9 mouse cellular contexts compared by ENCODE assay signal in genomic region chr15:5236538-5236937, GRCm38 (mm10). TPM values are rescaled to one million over a fixed set of nuclear protein-coding genes. Genes with fewer than 3 reads are reported as not detected.
DNase-seq lines count a peak whose midpoint lies in the region; ATAC-seq lines count a peak whose summit lies in the region.
"Had no signal": no experiment of that assay in that cellular context is flagged by ENCODE, and none has a peak within 500 bp of the region (broad histone marks: within the 10 kb centered on the region; RNA-seq: fewer than 3 reads in every experiment).

No protein-coding gene starts in this region.

- no peaks in the 10 kb centered on the region for H3K36me3 ChIP-seq in heart, embryonic 12.5 days
- 0 out of 2 replicates have a peak, but pooled peaks cover 5% of the 10 kb centered on the region for H3K36me3 ChIP-seq in liver, embryonic 15.5 days (replicated peaks)
- H3K36me3 ChIP-seq in neural tube, embryonic 11.5 days (ENCODE audit: control insufficient read depth, insufficient read depth, low read length), result no peaks in the 10 kb centered on the region
- H3K36me3 ChIP-seq: embryonic facial prominence, embryonic 15.5 days had no signal

- no peak overlapping the region for H3K27ac ChIP-seq in heart, embryonic 12.5 days (ENCODE audit: poor library complexity, severe bottlenecking)
- H3K27ac ChIP-seq in liver, embryonic 15.5 days (replicated peaks), result no peak overlapping the region
- no peak overlapping the region for H3K27ac ChIP-seq in neural tube, embryonic 11.5 days (ENCODE audit: low read depth, low read length)
- H3K27ac ChIP-seq: embryonic facial prominence, embryonic 15.5 days had no signal

- no peak overlapping the region for H3K9ac ChIP-seq in heart, embryonic 12.5 days
- H3K9ac ChIP-seq in liver, embryonic 15.5 days, result no peak overlapping the region
- H3K9ac ChIP-seq in neural tube, embryonic 11.5 days (ENCODE audit: low read length), result no peak overlapping the region
- H3K9ac ChIP-seq: embryonic facial prominence, embryonic 15.5 days had no signal

- no peak overlapping the region for H3K4me2 ChIP-seq in heart, embryonic 12.5 days
- no peak overlapping the region for H3K4me2 ChIP-seq in liver, embryonic 15.5 days
- no peak overlapping the region for H3K4me2 ChIP-seq in neural tube, embryonic 11.5 days (ENCODE audit: low read depth)
- H3K4me2 ChIP-seq: embryonic facial prominence, embryonic 15.5 days had no signal

- H3K27me3 ChIP-seq in heart, embryonic 12.5 days (replicated peaks), result no peaks in the 10 kb centered on the region
- no peaks in the 10 kb centered on the region for H3K27me3 ChIP-seq in liver, embryonic 15.5 days
- H3K27me3 ChIP-seq in neural tube, embryonic 11.5 days (ENCODE audit: control insufficient read depth, insufficient read depth, low read length), result no peaks in the 10 kb centered on the region

- ATAC-seq in heart, embryonic 12.5 days (ENCODE audit: insufficient number of reproducible peaks, low FRiP score), result peak; percentile 79; the same call in 1 of the 2 replicates
- ATAC-seq in liver, embryonic 15.5 days (ENCODE audit: insufficient read depth), result peak; percentile 49; the same call in 1 of the 2 replicates
- ATAC-seq in neural tube, embryonic 11.5 days (ENCODE audit: insufficient read depth, low FRiP score, low TSS enrichment), result peak; percentile 68; the same call in 1 of the 2 replicates

- DNase-seq in CD4-positive helper T cell, adult 2 months (ENCODE audit: low read depth, low spot score), result peak; percentile 87
- DNase-seq in adrenal gland, postnatal 14 days, result peak; percentile 89
- peak; percentile 66 for DNase-seq in embryo, embryonic 11.5 days (ENCODE audit: low read depth, low spot score)
- DNase-seq in kidney, postnatal 10 days, result peak; percentile 92
- DNase-seq in neural tube, embryonic 11.5 days (ENCODE audit: low spot score), result peak; percentile 70
- peak; percentile 43 for DNase-seq in telencephalon, adult 2 months (ENCODE audit: low read depth, low spot score)

- H3K4me1 ChIP-seq in heart, embryonic 12.5 days (replicated peaks), result peaks cover 17% of the 10 kb centered on the region; the same call in 1 of the 2 replicates
- H3K4me1 ChIP-seq in liver, embryonic 15.5 days (replicated peaks), result peaks cover 45% of the 10 kb centered on the region
- no peaks in the 10 kb centered on the region for H3K4me1 ChIP-seq in neural tube, embryonic 11.5 days (ENCODE audit: control insufficient read depth, insufficient read depth, low read length)
- H3K4me1 ChIP-seq: embryonic facial prominence, embryonic 15.5 days had no signal

- H3K4me3 ChIP-seq in heart, embryonic 12.5 days, result no peak overlapping the region
- no peak overlapping the region for H3K4me3 ChIP-seq in liver, embryonic 15.5 days (replicated peaks)
- no peak overlapping the region for H3K4me3 ChIP-seq in neural tube, embryonic 11.5 days (ENCODE audit: low read depth, low read length)
- H3K4me3 ChIP-seq: embryonic facial prominence, embryonic 15.5 days had no signal

- H3K9me3 ChIP-seq in heart, embryonic 12.5 days (replicated peaks), result no peaks in the 10 kb centered on the region
- H3K9me3 ChIP-seq in liver, embryonic 15.5 days (replicated peaks), result no peaks in the 10 kb centered on the region
- H3K9me3 ChIP-seq in neural tube, embryonic 11.5 days (ENCODE audit: control insufficient read depth, low read length), result no peaks in the 10 kb centered on the region
- H3K9me3 ChIP-seq: embryonic facial prominence, embryonic 15.5 days had no signal

- WGBS in heart, embryonic 12.5 days, result 16% methylated on average over 6 of the region's 6 CpGs
- 4% methylated on average over 6 of the region's 6 CpGs for WGBS in liver, embryonic 15.5 days (ENCODE audit: insufficient replicate concordance)
- WGBS in neural tube, embryonic 11.5 days, result 17% methylated on average over 6 of the region's 6 CpGs

RNA-seq across cellular contexts. Expression of gene Ptger4, which starts 7.4 kb away (rescaled TPM):
- total RNA-seq in adrenal gland, postnatal 14 days (2021), result 4.0 and 5.6 TPM in 2 replicates
- 2.4 and 2.5 TPM in 2 replicates for polyA plus RNA-seq in heart, embryonic 12.5 days (2016; fragmentation: Nextera tagmentation; extraction: Ambion mirVana)
- 1.5 and 1.6 TPM in 2 replicates for polyA plus RNA-seq in liver, embryonic 15.5 days (2015; fragmentation: Nextera tagmentation; extraction: Ambion mirVana)
- 1.3 and 1.4 TPM in 2 replicates for polyA plus RNA-seq in neural tube, embryonic 11.5 days (2014; fragmentation: Nextera tagmentation; extraction: Ambion mirVana)

RNA-seq across cellular contexts. Expression of gene Ttc33, which starts 51.2 kb away (rescaled TPM):
- 53.1 and 54.6 TPM in 2 replicates for total RNA-seq in adrenal gland, postnatal 14 days (2021)
- 32.4 and 32.6 TPM in 2 replicates for polyA plus RNA-seq in heart, embryonic 12.5 days (2016; fragmentation: Nextera tagmentation; extraction: Ambion mirVana)
- 13.5 and 15.7 TPM in 2 replicates for polyA plus RNA-seq in liver, embryonic 15.5 days (2015; fragmentation: Nextera tagmentation; extraction: Ambion mirVana)
- 46.6 and 49.3 TPM in 2 replicates for polyA plus RNA-seq in neural tube, embryonic 11.5 days (2014; fragmentation: Nextera tagmentation; extraction: Ambion mirVana)
